Mouse (Mus musculus) brain, embryonic 14.5 days (tissue): ENCODE results near the gene Midn.

ENCODE experiments used
- CTCF ChIP-seq: fragments of 200-500 bp; IDR thresholded peaks from 2 replicates; pipeline ENCODE4 v1.5.1; 2012; ENCODE audit warnings: inconsistent platforms, mild to moderate bottlenecking, moderate library complexity, borderline replicate concordance; ENCODE audit not compliant: insufficient read depth, insufficient read length; ENCODE audit errors: extremely low read depth
- POLR2A ChIP-seq: fragments of 200-500 bp; IDR thresholded peaks from 2 replicates; pipeline ENCODE4 v1.6.1; 2012; ENCODE audit warnings: mild to moderate bottlenecking, inconsistent platforms, borderline replicate concordance; ENCODE audit not compliant: poor library complexity, insufficient read depth, insufficient read length, severe bottlenecking; ENCODE audit errors: extremely low read depth

DNA sequence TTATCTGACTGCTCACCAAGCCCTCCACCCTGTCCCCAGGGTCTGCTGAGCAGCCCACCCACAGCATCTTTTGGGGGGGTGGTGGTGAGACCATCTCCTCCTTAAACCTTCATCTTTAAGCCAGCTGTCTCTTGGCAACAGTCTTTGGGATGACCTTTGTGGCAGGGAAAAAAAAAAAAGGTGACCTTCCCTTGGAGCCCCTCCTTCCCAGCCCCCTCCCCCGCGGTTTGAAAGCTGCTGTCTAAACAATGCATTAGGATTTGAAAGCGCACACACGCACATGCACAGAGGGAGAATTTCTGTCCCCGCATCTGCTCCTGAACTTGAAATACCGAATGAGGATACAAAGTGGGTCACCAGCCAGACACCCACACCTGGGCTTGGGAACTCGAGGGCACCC lies 56.0 kb downstream of the Midn start:
- no peak for TF ChIP-seq CTCF
- TF ChIP-seq POLR2A = no peak
